Mouse (Mus musculus): ENCODE measurements around the gene Smndc1. TPM values are rescaled to one million over a fixed set of nuclear protein-coding genes. Genes with fewer than 3 reads are reported as not detected.

The Smndc1 gene
- polyA plus RNA-seq, 1 experiment = 30.8 TPM

GRCm38 (mm10) chr19:53360265-53360958, 30.0 kb downstream of the Smndc1 start:
- Histone ChIP-seq H3K4me3 (peak overlapping the region; percentile 17), H3K79me2 (ENCODE audit: control insufficient read depth, insufficient read depth) (no peaks in the 10 kb centered on the region), H3K4me2 (ENCODE audit: low read depth) (peak overlapping the region; percentile 69), H3K27me3 (ENCODE audit: control insufficient read depth, insufficient read depth, insufficient read length) (no peaks in the 10 kb centered on the region), H3ac (ENCODE audit: control insufficient read depth, insufficient read length) (no peak overlapping the region), H3K36me3 (ENCODE audit: control insufficient read depth, insufficient read depth) (no peaks in the 10 kb centered on the region)
- TF ChIP-seq MYOD1 (IDR thresholded peaks at IDR 0.05; ENCODE audit: control insufficient read depth in 1 of 3, insufficient read length in 2 of 3, low read depth in 2 of 3) = no peak
- no peak for TF ChIP-seq POLR2AphosphoS2 (IDR thresholded peaks at IDR 0.05; ENCODE audit: insufficient read length, low read depth)
- TF ChIP-seq CEBPB (IDR thresholded peaks at IDR 0.05; ENCODE audit: insufficient read depth, poor library complexity, severe bottlenecking) = no peak
- TF ChIP-seq MYOG (IDR thresholded peaks at IDR 0.05; ENCODE audit: control insufficient read depth in 1 of 3, insufficient read depth in 1 of 3, insufficient read length in 2 of 3, low read depth in 2 of 3) = no peak
- TF ChIP-seq E2F4 (IDR thresholded peaks at IDR 0.05; ENCODE audit: insufficient read depth) = no peak
- TF ChIP-seq TCF3 (IDR thresholded peaks at IDR 0.05; ENCODE audit: insufficient read length, low read depth) = no peak
- TF ChIP-seq REST (IDR thresholded peaks at IDR 0.05; ENCODE audit: insufficient read depth, insufficient read length) = no peak
- no peak for TF ChIP-seq USF1 (IDR thresholded peaks at IDR 0.05; ENCODE audit: low read depth)
- no peak for TF ChIP-seq SRF (IDR thresholded peaks at IDR 0.05; ENCODE audit: control insufficient read depth, insufficient read length, low read depth)
- TF ChIP-seq POLR2A (IDR thresholded peaks at IDR 0.05; ENCODE audit: insufficient read length, low read depth) = no peak
- TF ChIP-seq MAX (IDR thresholded peaks at IDR 0.05; ENCODE audit: low read depth) = no peak

GRCm38 (mm10) chr19:53359160-53360033, 31.0 kb downstream of the Smndc1 start:
- H3K36me3 ChIP-seq (ENCODE audit: control insufficient read depth, insufficient read depth) = no peaks in the 10 kb centered on the region
- H3K4me2 ChIP-seq (ENCODE audit: low read depth) = peak overlapping the region; percentile 69
- H3K79me2 ChIP-seq (ENCODE audit: control insufficient read depth, insufficient read depth) = no peaks in the 10 kb centered on the region
- H3K4me3 ChIP-seq = peak overlapping the region; percentile 17
- H3ac ChIP-seq (ENCODE audit: control insufficient read depth, insufficient read length) = no peak overlapping the region
- H3K27me3 ChIP-seq (ENCODE audit: control insufficient read depth, insufficient read depth, insufficient read length) = no peaks in the 10 kb centered on the region
- TF ChIP-seq CEBPB (IDR thresholded peaks at IDR 0.05; ENCODE audit: insufficient read depth, poor library complexity, severe bottlenecking) = no peak

- no peak overlapping the region for H3K4me2 ChIP-seq (ENCODE audit: low read depth)
- TF ChIP-seq E2F4 (IDR thresholded peaks at IDR 0.05; ENCODE audit: insufficient read depth) (no peak), CEBPB (IDR thresholded peaks at IDR 0.05; ENCODE audit: insufficient read depth, poor library complexity, severe bottlenecking) (no peak)
- H3K27me3 ChIP-seq (ENCODE audit: control insufficient read depth, insufficient read depth, insufficient read length) = no peaks in the 10 kb centered on the region
- H3K36me3 ChIP-seq (ENCODE audit: control insufficient read depth, insufficient read depth) = no peaks in the 10 kb centered on the region
- no peak overlapping the region for H3ac ChIP-seq (ENCODE audit: control insufficient read depth, insufficient read length)
- no peaks in the 10 kb centered on the region for H3K79me2 ChIP-seq (ENCODE audit: control insufficient read depth, insufficient read depth)
- H3K4me3 ChIP-seq = no peak overlapping the region
Observed at GRCm38 (mm10) chr19:53355065-53355464, 35.3 kb downstream of the Smndc1 start.

DNA sequence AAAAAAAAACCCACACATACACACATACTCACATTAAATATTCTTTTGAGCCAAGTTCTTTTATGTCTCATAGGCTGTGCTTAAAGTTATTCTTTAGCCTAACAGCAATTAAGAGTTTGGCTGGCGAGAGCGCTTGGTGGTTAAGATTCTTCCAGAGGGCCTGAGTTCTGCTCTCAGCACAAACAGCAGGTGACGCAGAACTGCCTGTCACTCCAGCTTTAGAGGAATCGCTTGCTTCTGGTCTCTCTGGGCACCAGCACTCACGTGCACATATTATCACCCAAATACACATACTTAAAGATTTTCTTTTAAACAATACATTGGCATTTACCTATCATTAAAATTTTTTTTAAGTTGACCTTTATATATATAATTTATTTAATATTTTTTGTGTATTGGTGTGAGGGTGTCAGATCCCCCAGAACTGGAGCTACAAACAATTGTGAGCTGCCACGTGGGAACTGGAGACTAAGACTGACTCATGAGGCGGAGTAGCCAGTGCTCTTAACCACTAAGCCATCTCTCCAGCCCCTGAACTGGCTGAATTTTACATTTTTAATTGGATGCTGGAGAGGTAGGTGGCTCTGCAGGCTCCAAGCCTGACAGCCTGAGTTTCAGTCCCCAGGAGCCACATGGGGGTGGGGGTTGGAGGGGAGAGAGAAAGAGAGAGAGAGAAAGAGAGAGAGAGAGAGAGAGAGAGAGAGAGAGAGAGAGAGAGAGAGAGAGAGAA, 35.9 kb downstream of the Smndc1 start:
- Histone ChIP-seq H3ac (ENCODE audit: control insufficient read depth, insufficient read length) (no peak overlapping the region), H3K36me3 (ENCODE audit: control insufficient read depth, insufficient read depth) (no peaks in the 10 kb centered on the region), H3K27me3 (ENCODE audit: control insufficient read depth, insufficient read depth, insufficient read length) (no peaks in the 10 kb centered on the region), H3K79me2 (ENCODE audit: control insufficient read depth, insufficient read depth) (no peaks in the 10 kb centered on the region), H3K4me3 (no peak overlapping the region), H3K4me2 (ENCODE audit: low read depth) (no peak overlapping the region)
- TF ChIP-seq E2F4 (IDR thresholded peaks at IDR 0.05; ENCODE audit: insufficient read depth) = no peak
- TF ChIP-seq MYOG (IDR thresholded peaks at IDR 0.05; ENCODE audit: control insufficient read depth in 1 of 3, insufficient read depth in 1 of 3, insufficient read length in 2 of 3, low read depth in 2 of 3) = no peak
- no peak for TF ChIP-seq REST (IDR thresholded peaks at IDR 0.05; ENCODE audit: insufficient read depth, insufficient read length)
- TF ChIP-seq TCF12 (IDR thresholded peaks at IDR 0.05; ENCODE audit: insufficient read depth, poor library complexity, severe bottlenecking) = no peak
- TF ChIP-seq MAX (IDR thresholded peaks at IDR 0.05; ENCODE audit: low read depth) = no peak
- no peak for TF ChIP-seq POLR2A (IDR thresholded peaks at IDR 0.05; ENCODE audit: insufficient read length, low read depth)
- no peak for TF ChIP-seq MYOD1 (IDR thresholded peaks at IDR 0.05; ENCODE audit: control insufficient read depth in 1 of 3, insufficient read length in 2 of 3, low read depth in 2 of 3)
- no peak for TF ChIP-seq POLR2AphosphoS2 (IDR thresholded peaks at IDR 0.05; ENCODE audit: insufficient read length, low read depth)
- TF ChIP-seq TCF3 (IDR thresholded peaks at IDR 0.05; ENCODE audit: insufficient read length, low read depth) = no peak

- no peaks in the 10 kb centered on the region for H3K79me2 ChIP-seq (ENCODE audit: control insufficient read depth, insufficient read depth)
- no peak overlapping the region for H3K4me2 ChIP-seq (ENCODE audit: low read depth)
- no peaks in the 10 kb centered on the region for H3K27me3 ChIP-seq (ENCODE audit: control insufficient read depth, insufficient read depth, insufficient read length)
- H3K36me3 ChIP-seq (ENCODE audit: control insufficient read depth, insufficient read depth) = no peaks in the 10 kb centered on the region
- H3ac ChIP-seq (ENCODE audit: control insufficient read depth, insufficient read length) = no peak overlapping the region
- TF ChIP-seq MYOD1 (IDR thresholded peaks at IDR 0.05; ENCODE audit: control insufficient read depth in 1 of 3, insufficient read length in 2 of 3, low read depth in 2 of 3) = no peak
- TF ChIP-seq POLR2A (IDR thresholded peaks at IDR 0.05; ENCODE audit: insufficient read length, low read depth) = no peak
- TF ChIP-seq E2F4 (IDR thresholded peaks at IDR 0.05; ENCODE audit: insufficient read depth) = no peak
- TF ChIP-seq SRF (IDR thresholded peaks at IDR 0.05; ENCODE audit: control insufficient read depth, insufficient read length, low read depth) = no peak
- TF ChIP-seq MYOG (IDR thresholded peaks at IDR 0.05; ENCODE audit: control insufficient read depth in 1 of 3, insufficient read depth in 1 of 3, insufficient read length in 2 of 3, low read depth in 2 of 3) = no peak
- TF ChIP-seq REST (IDR thresholded peaks at IDR 0.05; ENCODE audit: insufficient read depth, insufficient read length) = no peak
- TF ChIP-seq TCF12 (IDR thresholded peaks at IDR 0.05; ENCODE audit: insufficient read depth, poor library complexity, severe bottlenecking) = no peak
- no peak for TF ChIP-seq MAX (IDR thresholded peaks at IDR 0.05; ENCODE audit: low read depth)
- no peak for TF ChIP-seq USF1 (IDR thresholded peaks at IDR 0.05; ENCODE audit: low read depth)
- no peak for TF ChIP-seq TCF3 (IDR thresholded peaks at IDR 0.05; ENCODE audit: insufficient read length, low read depth)
- TF ChIP-seq CEBPB (IDR thresholded peaks at IDR 0.05; ENCODE audit: insufficient read depth, poor library complexity, severe bottlenecking) = no peak
- no peak for TF ChIP-seq POLR2AphosphoS2 (IDR thresholded peaks at IDR 0.05; ENCODE audit: insufficient read length, low read depth)
- H3K4me3 ChIP-seq = no peak overlapping the region
Observed at GRCm38 (mm10) chr19:53353864-53354263, 36.5 kb downstream of the Smndc1 start.

Data from myocyte (in vitro differentiated cells).